Mouse (Mus musculus): ENCODE results near the gene Isyna1. TPM values are rescaled to one million over a fixed set of nuclear protein-coding genes. Genes with fewer than 3 reads are reported as not detected.

The Isyna1 gene
- polyA plus RNA-seq (2015; fragmentation: Illumina TruSeq; extraction: RNeasy Lipid Tissue Mini Kit (QIAGEN cat#74804); ENCODE audit: low read depth, low replicate concordance) = 38.2 TPM

GRCm38 (mm10) chr8:70593961-70594609 lies at the start of gene Isyna1:
Gene Isyna1 (plus strand): TSS chr8:70594373.

GRCm38 (mm10) chr8:70608749-70609367 lies 14.7 kb downstream of the Isyna1 start, which contains the start of gene Ssbp4:
Gene Ssbp4 (minus strand): TSS chr8:70608872.

GRCm38 (mm10) chr8:70615894-70616293 lies 21.7 kb downstream of the Isyna1 start, which contains the start of gene Lrrc25:
Gene Lrrc25 (plus strand): TSS chr8:70616155.

GRCm38 (mm10) chr8:70632346-70632892 lies 38.2 kb downstream of the Isyna1 start, which contains the start of gene Gdf15:
Gene Gdf15 (minus strand): TSS chr8:70632456.

Other genes with a start within 250 kb of the Isyna1 start
- gene Upf1, start 241.1 kb upstream of the Isyna1 start, polyA plus RNA-seq (2015; fragmentation: Illumina TruSeq; extraction: RNeasy Lipid Tissue Mini Kit (QIAGEN cat#74804); ENCODE audit: low read depth, low replicate concordance) = 29.0 TPM
- 0.18 TPM for gene Comp, start 220.8 kb upstream of the Isyna1 start, polyA plus RNA-seq (2015; fragmentation: Illumina TruSeq; extraction: RNeasy Lipid Tissue Mini Kit (QIAGEN cat#74804); ENCODE audit: low read depth, low replicate concordance)
- 68.4 TPM for gene Crtc1, start 154.8 kb upstream of the Isyna1 start, polyA plus RNA-seq (2015; fragmentation: Illumina TruSeq; extraction: RNeasy Lipid Tissue Mini Kit (QIAGEN cat#74804); ENCODE audit: low read depth, low replicate concordance)
- gene Klhl26, start 117.4 kb upstream of the Isyna1 start, polyA plus RNA-seq (2015; fragmentation: Illumina TruSeq; extraction: RNeasy Lipid Tissue Mini Kit (QIAGEN cat#74804); ENCODE audit: low read depth, low replicate concordance) = 33.9 TPM
- 410 TPM for gene Tmem59l, start 107.0 kb upstream of the Isyna1 start, polyA plus RNA-seq (2015; fragmentation: Illumina TruSeq; extraction: RNeasy Lipid Tissue Mini Kit (QIAGEN cat#74804); ENCODE audit: low read depth, low replicate concordance)
- 5.2 TPM for gene Crlf1, start 101.2 kb upstream of the Isyna1 start, polyA plus RNA-seq (2015; fragmentation: Illumina TruSeq; extraction: RNeasy Lipid Tissue Mini Kit (QIAGEN cat#74804); ENCODE audit: low read depth, low replicate concordance)
- gene Rex1bd, start 87.6 kb upstream of the Isyna1 start, polyA plus RNA-seq (2015; fragmentation: Illumina TruSeq; extraction: RNeasy Lipid Tissue Mini Kit (QIAGEN cat#74804); ENCODE audit: low read depth, low replicate concordance) = 129 TPM
- 1,689 TPM for gene Uba52, start 83.6 kb upstream of the Isyna1 start, polyA plus RNA-seq (2015; fragmentation: Illumina TruSeq; extraction: RNeasy Lipid Tissue Mini Kit (QIAGEN cat#74804); ENCODE audit: low read depth, low replicate concordance)
- 487 TPM for gene Fkbp8, start 66.6 kb upstream of the Isyna1 start, polyA plus RNA-seq (2015; fragmentation: Illumina TruSeq; extraction: RNeasy Lipid Tissue Mini Kit (QIAGEN cat#74804); ENCODE audit: low read depth, low replicate concordance)
- gene Kxd1, start 66.4 kb upstream of the Isyna1 start, polyA plus RNA-seq (2015; fragmentation: Illumina TruSeq; extraction: RNeasy Lipid Tissue Mini Kit (QIAGEN cat#74804); ENCODE audit: low read depth, low replicate concordance) = 57.3 TPM
- 12.0 TPM for gene Ell, start 54.9 kb upstream of the Isyna1 start, polyA plus RNA-seq (2015; fragmentation: Illumina TruSeq; extraction: RNeasy Lipid Tissue Mini Kit (QIAGEN cat#74804); ENCODE audit: low read depth, low replicate concordance)
- 179 TPM for gene Ssbp4, start 14.5 kb downstream of the Isyna1 start, polyA plus RNA-seq (2015; fragmentation: Illumina TruSeq; extraction: RNeasy Lipid Tissue Mini Kit (QIAGEN cat#74804); ENCODE audit: low read depth, low replicate concordance)
- 0.85 TPM for gene Lrrc25, start 21.8 kb downstream of the Isyna1 start, polyA plus RNA-seq (2015; fragmentation: Illumina TruSeq; extraction: RNeasy Lipid Tissue Mini Kit (QIAGEN cat#74804); ENCODE audit: low read depth, low replicate concordance)
- not detected for gene Gdf15, start 38.1 kb downstream of the Isyna1 start, polyA plus RNA-seq (2015; fragmentation: Illumina TruSeq; extraction: RNeasy Lipid Tissue Mini Kit (QIAGEN cat#74804); ENCODE audit: low read depth, low replicate concordance)
- 14.7 TPM for gene Pgpep1, start 66.0 kb downstream of the Isyna1 start, polyA plus RNA-seq (2015; fragmentation: Illumina TruSeq; extraction: RNeasy Lipid Tissue Mini Kit (QIAGEN cat#74804); ENCODE audit: low read depth, low replicate concordance)
- gene Lsm4, start 78.9 kb downstream of the Isyna1 start, polyA plus RNA-seq (2015; fragmentation: Illumina TruSeq; extraction: RNeasy Lipid Tissue Mini Kit (QIAGEN cat#74804); ENCODE audit: low read depth, low replicate concordance) = 72.2 TPM
- 82.5 TPM for gene Jund, start 104.6 kb downstream of the Isyna1 start, polyA plus RNA-seq (2015; fragmentation: Illumina TruSeq; extraction: RNeasy Lipid Tissue Mini Kit (QIAGEN cat#74804); ENCODE audit: low read depth, low replicate concordance)
- 0.09 TPM for gene Iqcn, start 109.1 kb downstream of the Isyna1 start, polyA plus RNA-seq (2015; fragmentation: Illumina TruSeq; extraction: RNeasy Lipid Tissue Mini Kit (QIAGEN cat#74804); ENCODE audit: low read depth, low replicate concordance)
- gene Gm3336, start 124.2 kb downstream of the Isyna1 start, polyA plus RNA-seq (2015; fragmentation: Illumina TruSeq; extraction: RNeasy Lipid Tissue Mini Kit (QIAGEN cat#74804); ENCODE audit: low read depth, low replicate concordance) = not detected
- 2.8 TPM for gene Pde4c, start 129.3 kb downstream of the Isyna1 start, polyA plus RNA-seq (2015; fragmentation: Illumina TruSeq; extraction: RNeasy Lipid Tissue Mini Kit (QIAGEN cat#74804); ENCODE audit: low read depth, low replicate concordance)
- gene Rab3a, start 160.3 kb downstream of the Isyna1 start, polyA plus RNA-seq (2015; fragmentation: Illumina TruSeq; extraction: RNeasy Lipid Tissue Mini Kit (QIAGEN cat#74804); ENCODE audit: low read depth, low replicate concordance) = 913 TPM
- gene Mpv17l2, start 166.6 kb downstream of the Isyna1 start, polyA plus RNA-seq (2015; fragmentation: Illumina TruSeq; extraction: RNeasy Lipid Tissue Mini Kit (QIAGEN cat#74804); ENCODE audit: low read depth, low replicate concordance) = 36.8 TPM
- 83.0 TPM for gene Pik3r2, start 182.3 kb downstream of the Isyna1 start, polyA plus RNA-seq (2015; fragmentation: Illumina TruSeq; extraction: RNeasy Lipid Tissue Mini Kit (QIAGEN cat#74804); ENCODE audit: low read depth, low replicate concordance)
- gene Mast3, start 210.7 kb downstream of the Isyna1 start, polyA plus RNA-seq (2015; fragmentation: Illumina TruSeq; extraction: RNeasy Lipid Tissue Mini Kit (QIAGEN cat#74804); ENCODE audit: low read depth, low replicate concordance) = 175 TPM
- gene Il12rb1, start 214.1 kb downstream of the Isyna1 start, polyA plus RNA-seq (2015; fragmentation: Illumina TruSeq; extraction: RNeasy Lipid Tissue Mini Kit (QIAGEN cat#74804); ENCODE audit: low read depth, low replicate concordance) = 0.67 TPM
- gene Arrdc2, start 245.3 kb downstream of the Isyna1 start, polyA plus RNA-seq (2015; fragmentation: Illumina TruSeq; extraction: RNeasy Lipid Tissue Mini Kit (QIAGEN cat#74804); ENCODE audit: low read depth, low replicate concordance) = 17.6 TPM